Mouse (Mus musculus) midbrain, embryonic 10.5 days (tissue): ENCODE measurements around the gene 6030408B16Rik. TPM values are rescaled to one million over a fixed set of nuclear protein-coding genes. Genes with fewer than 3 reads are reported as not detected.

Experiments
- DNase-seq: peaks from one replicate; pipeline ENCODE4 v3.0.0-alpha.2; 2017; ENCODE audit warnings: low spot score
- H3K27ac ChIP-seq: fragments of 300-500 bp; sonication (generic); replicated peaks from 2 replicates; pipeline ENCODE4 v1.5.1; 2016; ENCODE audit warnings: mild to moderate bottlenecking
- H3K27me3 ChIP-seq: fragments of 300-500 bp; sonication (generic); 2 replicates; pipeline ENCODE4 v1.6.1; 2016; ENCODE audit warnings: low read depth, mild to moderate bottlenecking; ENCODE audit not compliant: poor library complexity, severe bottlenecking
- H3K36me3 ChIP-seq: fragments of 300-500 bp; sonication (generic); 2 replicates; pipeline ENCODE4 v1.6.1; 2016; ENCODE audit warnings: mild to moderate bottlenecking, moderate library complexity
- H3K4me1 ChIP-seq: fragments of 300-500 bp; sonication (generic); 2 replicates; pipeline ENCODE4 v1.6.1; 2016
- H3K4me3 ChIP-seq: fragments of 300-500 bp; sonication (generic); 2 replicates; pipeline ENCODE4 v1.5.1; 2016; ENCODE audit warnings: mild to moderate bottlenecking, moderate library complexity
- H3K9me3 ChIP-seq: fragments of 300-500 bp; sonication (generic); replicated peaks from 2 replicates; pipeline ENCODE4 v1.6.1; 2016; ENCODE audit warnings: mild to moderate bottlenecking
- WGBS: fragments of 180-500 bp; shearing (Covaris S2); methylation state at CpG from one replicate; pipeline ENCODE4 v1.1.7; 2016; 5-methylcytosine and 5-hydroxymethylcytosine counted together
- polyA plus RNA-seq: library from polyadenylated mRNA; unstranded; fragments of >200 nt; fragmentation: Nextera tagmentation; extraction: Ambion mirVana; gene quantifications from 2 replicates; pipeline ENCODE4 v1.2.1, GENCODE M21; 2016

The 6030408B16Rik gene
- polyA plus RNA-seq, 1 experiment from 2014 or later, result 0.06 TPM

DNA sequence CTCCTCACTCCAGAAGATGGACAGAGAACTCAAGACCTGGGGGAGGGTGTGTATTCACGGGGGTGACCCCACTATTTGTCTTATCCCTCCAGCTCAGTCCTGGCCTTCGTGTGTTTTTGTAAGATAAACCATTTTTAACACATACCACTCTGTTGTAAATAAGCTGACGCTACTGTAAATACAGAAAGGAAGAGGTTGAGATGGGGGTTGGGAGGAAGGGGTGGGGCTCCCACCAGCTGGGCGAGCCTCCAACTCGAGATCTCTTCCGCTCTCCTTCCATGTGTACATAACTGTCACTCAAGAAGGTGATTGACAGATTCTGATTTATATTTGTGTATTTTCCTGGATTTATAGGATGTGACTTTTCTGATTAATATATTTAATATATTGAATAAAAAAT, 18.6 kb upstream of the 6030408B16Rik start:
- no peak overlapping the region for H3K4me3 ChIP-seq
- H3K27ac ChIP-seq, result no peak overlapping the region
- H3K4me1 ChIP-seq, result peaks cover 28% of the 10 kb centered on the region
- no peaks in the 10 kb centered on the region for H3K27me3 ChIP-seq
- WGBS, result 84% methylated on average over 6 of the region's 6 CpGs
- no peaks in the 10 kb centered on the region for H3K9me3 ChIP-seq
- peaks cover 42% of the 10 kb centered on the region for H3K36me3 ChIP-seq
- DNase-seq, result no peak

DNA sequence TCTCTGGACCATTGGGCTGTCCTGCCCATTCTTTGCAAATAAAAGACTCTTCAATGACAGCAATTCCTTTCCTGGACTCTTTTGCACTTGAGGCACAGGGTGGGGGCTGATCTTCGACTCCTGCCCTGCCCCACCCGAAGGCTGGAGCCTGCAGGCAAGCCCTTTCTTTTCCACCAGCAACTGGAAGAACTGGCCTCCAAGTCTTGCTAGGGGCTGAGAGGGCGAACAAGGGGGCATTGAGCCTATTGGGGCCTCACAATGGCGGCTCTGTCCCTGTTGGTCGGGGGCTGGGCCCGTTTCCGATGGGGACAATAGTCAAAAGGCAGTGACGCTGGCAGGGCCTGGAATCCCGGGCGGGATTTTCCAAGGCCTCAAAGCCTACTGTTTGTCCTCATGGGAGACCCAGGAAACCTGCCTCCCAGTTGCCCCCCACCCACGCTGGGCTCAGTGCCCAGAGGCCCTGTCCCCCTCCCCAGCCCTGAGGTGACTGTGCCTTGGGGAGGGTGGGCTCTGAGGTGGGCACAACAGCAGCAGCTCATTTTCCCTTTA, 15.6 kb upstream of the 6030408B16Rik start:
- no peaks in the 10 kb centered on the region for H3K9me3 ChIP-seq
- H3K36me3 ChIP-seq, result peaks cover 18% of the 10 kb centered on the region
- DNase-seq, result peak; percentile 37
- no peaks in the 10 kb centered on the region for H3K27me3 ChIP-seq
- H3K4me3 ChIP-seq, result no peak overlapping the region
- WGBS, result 41% methylated on average over 11 of the region's 11 CpGs
- peak overlapping the region; percentile 83 for H3K27ac ChIP-seq
- peaks cover 28% of the 10 kb centered on the region for H3K4me1 ChIP-seq

DNA sequence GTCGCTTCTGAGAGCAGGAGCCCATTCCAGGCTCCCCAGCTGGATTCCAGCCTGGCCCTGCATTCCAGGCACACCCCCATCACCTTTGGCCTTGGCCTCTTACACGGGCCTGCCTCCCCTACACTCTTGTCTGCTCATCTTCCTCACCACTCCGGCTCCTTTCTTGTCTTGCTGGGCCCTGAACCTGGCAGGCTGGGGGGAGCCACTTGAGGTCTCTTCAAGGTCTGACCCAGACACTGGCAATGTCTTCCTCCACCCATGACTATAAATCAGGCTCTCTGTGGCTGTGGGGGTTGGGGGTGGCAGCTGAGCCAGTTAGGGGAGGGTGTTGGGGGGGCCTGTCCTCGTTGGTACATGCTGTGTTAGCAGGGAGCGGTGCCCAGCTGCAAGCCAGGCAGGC, 14.4 kb upstream of the 6030408B16Rik start:
- H3K9me3 ChIP-seq, result no peaks in the 10 kb centered on the region
- no peak for DNase-seq
- H3K27me3 ChIP-seq, result no peaks in the 10 kb centered on the region
- H3K36me3 ChIP-seq, result peaks cover 6% of the 10 kb centered on the region
- WGBS, result 71% methylated on average over 5 of the region's 5 CpGs
- peak overlapping the region; percentile 83 for H3K27ac ChIP-seq
- H3K4me3 ChIP-seq, result no peak overlapping the region
- H3K4me1 ChIP-seq, result peaks cover 35% of the 10 kb centered on the region

DNA sequence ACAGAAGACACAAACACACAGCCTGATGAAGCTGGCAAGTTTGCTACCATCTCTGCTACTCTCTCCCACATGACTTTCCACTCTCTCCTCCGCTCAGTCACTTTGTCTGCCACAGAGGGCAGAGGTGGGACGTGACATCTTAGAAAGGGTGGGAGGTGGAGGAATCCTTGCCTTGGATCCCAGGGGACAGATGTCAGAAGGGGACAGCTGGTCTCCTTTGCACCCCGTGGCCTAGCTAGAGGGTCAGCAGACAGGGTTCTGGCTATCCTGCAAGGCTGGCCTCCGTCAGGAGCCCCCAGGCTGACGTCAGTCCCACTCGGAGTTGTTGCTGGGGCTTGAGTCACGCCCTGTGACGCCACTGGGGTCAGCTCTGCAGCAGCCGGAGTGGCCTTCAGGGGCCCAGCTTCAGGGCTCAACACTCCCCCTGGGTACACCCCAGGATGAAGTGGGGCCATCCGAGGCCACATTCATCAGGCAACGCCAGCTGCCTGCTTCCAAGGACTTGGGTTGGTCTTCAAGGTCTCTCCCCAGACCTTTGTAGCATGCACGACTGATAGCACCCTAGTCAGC, 13.5 kb upstream of the 6030408B16Rik start:
- H3K27me3 ChIP-seq, result no peaks in the 10 kb centered on the region
- H3K4me3 ChIP-seq, result no peak overlapping the region
- peaks cover 37% of the 10 kb centered on the region for H3K4me1 ChIP-seq
- H3K27ac ChIP-seq, result peak overlapping the region; percentile 42
- H3K36me3 ChIP-seq, result no peaks in the 10 kb centered on the region
- DNase-seq, result no peak
- 77% methylated on average over 12 of the region's 12 CpGs for WGBS
- H3K9me3 ChIP-seq, result no peaks in the 10 kb centered on the region

DNA sequence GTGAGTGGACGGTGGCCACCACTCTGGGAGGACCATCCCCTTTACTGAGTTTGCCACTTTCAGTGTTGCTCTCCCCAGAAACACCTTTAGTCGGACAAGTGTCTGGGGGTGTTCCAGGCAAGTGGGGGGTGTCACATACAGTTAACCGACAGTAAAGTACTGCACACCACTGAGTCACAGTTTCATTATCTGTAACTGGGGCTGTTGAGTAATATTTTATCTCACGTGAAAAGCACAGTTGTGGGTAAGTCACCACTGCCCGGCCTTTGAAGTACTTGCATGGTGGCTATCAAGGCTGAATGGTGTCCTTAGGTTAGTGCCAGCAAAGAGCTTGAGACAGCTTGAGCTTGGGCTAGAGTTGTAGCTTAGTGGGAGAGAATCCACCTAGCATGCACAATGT, 10.5 kb upstream of the 6030408B16Rik start:
- Histone ChIP-seq H3K36me3 (peaks cover 16% of the 10 kb centered on the region), H3K27ac (no peak overlapping the region), H3K9me3 (no peaks in the 10 kb centered on the region), H3K4me3 (no peak overlapping the region), H3K4me1 (peaks cover 38% of the 10 kb centered on the region), H3K27me3 (no peaks in the 10 kb centered on the region)
- WGBS, result 85% methylated on average over 5 of the region's 5 CpGs
- no peak for DNase-seq

DNA sequence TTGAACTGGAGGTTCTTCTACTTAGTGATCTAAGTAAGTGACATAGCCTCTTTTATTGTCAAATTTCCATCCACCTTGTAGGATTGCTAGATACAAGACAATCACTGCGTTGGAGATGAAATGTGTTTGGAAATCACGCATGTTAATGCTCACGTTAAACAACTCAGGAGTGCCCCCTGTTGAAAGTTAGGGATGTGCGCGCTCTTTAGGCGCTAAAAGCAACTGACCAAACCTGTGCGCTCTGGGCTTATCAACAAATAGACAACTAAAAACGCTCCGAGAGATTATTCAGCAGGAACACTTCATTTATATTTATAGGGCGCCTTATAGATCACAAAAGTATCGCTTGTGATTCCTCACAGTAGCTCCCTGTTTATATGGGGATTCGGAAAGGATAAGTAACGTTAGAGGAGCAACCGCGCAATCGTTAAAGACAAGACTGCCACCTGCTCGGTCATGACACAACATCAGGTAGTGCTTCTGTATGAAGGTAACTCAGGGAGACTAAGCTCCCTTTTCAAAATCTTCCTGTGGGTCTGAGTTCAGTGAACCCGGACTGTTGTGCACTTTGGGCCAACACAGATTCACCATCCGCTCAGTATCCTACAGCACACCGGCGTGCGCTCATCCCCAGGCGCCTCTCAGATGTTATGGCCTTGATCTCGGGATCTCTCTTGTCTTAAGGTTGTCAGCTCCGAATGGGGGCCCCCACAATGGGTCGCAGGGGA, 9.7 kb upstream of the 6030408B16Rik start:
- peaks cover 29% of the 10 kb centered on the region for H3K4me1 ChIP-seq
- no peaks in the 10 kb centered on the region for H3K9me3 ChIP-seq
- 2% methylated on average over 26 of the region's 26 CpGs for WGBS
- peaks cover 25% of the 10 kb centered on the region for H3K36me3 ChIP-seq
- peak overlapping the region; percentile 84 for H3K4me3 ChIP-seq
- peak; percentile 50 for DNase-seq
- H3K27ac ChIP-seq, result peak overlapping the region; percentile 99
- no peaks in the 10 kb centered on the region for H3K27me3 ChIP-seq

DNA sequence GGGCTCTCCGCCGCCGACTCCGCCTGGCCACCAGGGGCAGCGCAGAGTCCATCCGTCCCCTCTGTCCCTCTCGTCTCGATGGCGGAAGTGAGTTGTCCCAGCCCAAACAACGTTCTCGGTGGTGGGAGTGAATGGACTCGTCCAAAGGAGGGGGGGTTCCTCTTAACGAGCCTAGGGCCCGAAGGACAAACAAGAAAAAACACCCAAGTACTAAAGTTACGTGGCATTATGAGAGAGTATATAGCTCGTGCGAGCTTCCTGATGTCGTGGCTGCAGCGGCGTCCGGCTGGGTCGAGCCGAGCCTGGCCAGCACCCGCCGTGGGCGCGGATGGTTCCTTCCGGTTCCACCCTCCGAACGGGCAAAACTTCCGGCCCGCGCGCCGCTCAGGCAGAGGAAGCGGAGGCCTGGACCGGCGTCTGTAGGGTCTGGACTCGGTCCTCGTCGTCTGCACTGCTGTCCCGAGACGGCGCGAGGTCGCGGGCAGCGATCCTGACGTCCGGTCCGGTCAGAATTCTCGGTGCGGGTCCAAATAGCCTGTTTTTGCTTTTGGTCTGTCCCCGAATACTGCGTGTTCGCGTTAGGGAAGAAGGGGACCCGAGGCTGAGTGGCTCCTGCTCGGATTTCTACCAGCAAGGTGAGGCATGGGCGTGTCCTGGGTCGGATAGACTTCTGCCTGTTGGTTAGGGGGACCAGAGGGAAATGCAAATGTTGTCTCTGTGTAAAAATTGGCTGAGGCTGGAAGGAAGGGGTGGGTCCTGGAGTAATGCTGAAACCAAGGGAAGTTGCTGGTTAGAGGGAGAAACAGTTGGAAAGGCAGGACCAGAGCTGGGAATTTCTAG, 8.9 kb upstream of the 6030408B16Rik start, which contains the start of gene Atg101:
Gene Atg101, plus strand, starts transcription at position 362 of the 840 bp plus-strand sequence.
- Histone ChIP-seq H3K36me3 (peaks cover 33% of the 10 kb centered on the region), H3K4me1 (peaks cover 24% of the 10 kb centered on the region), H3K27ac (peak within 1 kb of the TSS; percentile 99), H3K9me3 (no peaks in the 10 kb centered on the region), H3K4me3 (peak within 1 kb of the TSS; percentile 84), H3K27me3 (no peaks in the 10 kb centered on the region)
- under 1% methylated on average over 61 of the region's 61 CpGs for WGBS
- DNase-seq, result peak; percentile 92

DNA sequence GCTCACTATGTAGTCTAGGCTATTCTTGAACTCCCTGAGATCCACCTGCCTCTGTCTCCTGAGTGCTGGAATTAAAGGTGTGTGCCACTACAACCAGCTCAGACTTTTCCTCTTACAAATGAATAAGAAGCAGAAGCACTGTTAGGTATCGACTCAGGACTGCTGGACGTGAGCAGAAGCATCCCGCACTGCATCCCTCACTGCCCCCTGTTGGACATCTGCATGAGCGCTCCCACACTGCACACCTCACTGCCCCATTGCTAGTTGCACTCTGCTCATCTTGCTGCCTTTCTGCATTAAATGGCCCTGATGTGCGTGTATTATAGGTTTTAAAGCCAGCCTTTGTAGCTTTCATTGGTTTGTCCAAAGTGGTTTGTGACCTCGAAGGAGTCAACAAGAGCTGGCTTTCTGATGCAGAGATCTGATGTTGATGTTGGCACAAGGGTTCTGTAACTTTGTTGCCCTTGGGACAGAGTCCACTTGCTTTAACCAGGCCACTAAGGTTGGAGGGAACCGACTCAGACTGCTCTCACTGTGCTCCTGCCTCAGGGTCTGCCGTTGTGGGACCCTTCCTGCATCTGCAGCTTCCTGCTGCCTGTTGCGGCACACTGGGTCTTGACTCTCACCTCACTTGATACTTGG, 6.8 kb upstream of the 6030408B16Rik start:
- H3K36me3 ChIP-seq, result peaks cover 54% of the 10 kb centered on the region
- H3K27me3 ChIP-seq, result no peaks in the 10 kb centered on the region
- peak; percentile 19 for DNase-seq
- WGBS, result 71% methylated on average over 9 of the region's 9 CpGs
- H3K9me3 ChIP-seq, result no peaks in the 10 kb centered on the region
- peaks cover 24% of the 10 kb centered on the region for H3K4me1 ChIP-seq
- no peak overlapping the region for H3K27ac ChIP-seq
- no peak overlapping the region for H3K4me3 ChIP-seq

DNA sequence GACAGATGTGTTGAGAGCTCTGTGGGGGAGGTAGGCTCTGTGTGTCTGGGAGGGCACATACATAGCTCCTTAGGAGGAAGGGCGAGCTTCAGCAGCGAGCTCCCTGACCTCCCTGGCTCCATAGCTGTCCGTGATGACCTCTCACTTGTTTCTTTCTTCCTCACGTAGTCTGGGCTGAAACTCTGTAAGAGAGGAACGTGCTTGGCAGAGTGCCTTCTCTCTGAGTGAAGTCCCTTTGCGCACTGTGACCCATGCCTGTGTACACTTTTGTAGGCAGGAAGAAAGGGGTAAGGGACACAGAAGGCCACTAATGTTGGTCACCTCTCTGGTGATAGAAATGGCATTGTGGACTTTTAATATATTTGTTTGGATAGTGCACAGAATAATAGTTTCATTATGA, 5.7 kb upstream of the 6030408B16Rik start:
- WGBS, result 88% methylated on average over 6 of the region's 6 CpGs
- peaks cover 24% of the 10 kb centered on the region for H3K4me1 ChIP-seq
- H3K4me3 ChIP-seq, result no peak overlapping the region
- peaks cover 65% of the 10 kb centered on the region for H3K36me3 ChIP-seq
- DNase-seq, result no peak
- H3K9me3 ChIP-seq, result no peaks in the 10 kb centered on the region
- H3K27ac ChIP-seq, result no peak overlapping the region
- no peaks in the 10 kb centered on the region for H3K27me3 ChIP-seq

DNA sequence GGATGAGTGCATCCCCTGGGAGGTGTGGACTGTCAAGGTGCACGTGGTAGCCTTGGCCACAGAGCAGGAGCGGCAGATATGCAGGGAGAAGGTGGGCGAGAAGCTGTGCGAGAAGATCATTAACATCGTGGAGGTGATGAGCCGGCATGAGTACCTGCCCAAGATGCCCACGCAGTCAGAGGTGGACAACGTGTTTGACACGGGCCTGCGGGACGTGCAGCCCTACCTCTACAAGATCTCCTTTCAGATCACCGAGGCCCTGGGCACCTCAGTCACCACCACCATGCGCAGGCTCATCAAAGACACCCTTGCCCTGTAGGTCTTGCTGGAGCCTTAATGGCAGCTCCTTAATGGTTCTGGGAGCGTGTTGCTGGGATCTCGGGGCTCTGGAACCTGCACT, 2.7 kb upstream of the 6030408B16Rik start:
- no peaks in the 10 kb centered on the region for H3K9me3 ChIP-seq
- H3K4me3 ChIP-seq, result no peak overlapping the region
- peaks cover 67% of the 10 kb centered on the region for H3K36me3 ChIP-seq
- H3K27ac ChIP-seq, result no peak overlapping the region
- DNase-seq, result no peak
- 96% methylated on average over 15 of the region's 15 CpGs for WGBS
- peaks cover 7% of the 10 kb centered on the region for H3K4me1 ChIP-seq
- H3K27me3 ChIP-seq, result no peaks in the 10 kb centered on the region

DNA sequence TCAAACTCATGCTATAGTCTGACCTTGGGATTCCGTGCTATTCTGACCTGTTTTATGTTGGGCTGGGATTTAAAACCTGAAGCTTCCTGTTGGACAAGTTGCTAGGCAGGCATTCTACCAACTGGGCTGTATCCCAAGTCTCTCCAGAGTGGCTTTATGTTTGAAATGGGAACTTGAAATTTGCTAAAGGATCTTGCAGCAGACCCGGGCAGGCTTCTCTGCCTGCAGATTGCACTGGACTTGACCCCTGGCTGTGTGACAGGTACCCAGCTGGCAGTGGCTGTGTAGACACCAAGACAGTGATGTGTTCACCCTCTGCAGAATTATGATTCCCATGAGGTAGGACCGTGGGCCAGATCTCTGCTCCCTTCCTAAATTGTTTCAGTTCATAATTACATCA, 1.0 kb upstream of the 6030408B16Rik start:
- DNase-seq, result no peak
- 93% methylated on average over 3 of the region's 3 CpGs for WGBS
- Histone ChIP-seq H3K9me3 (no peaks in the 10 kb centered on the region), H3K4me1 (no peaks in the 10 kb centered on the region; the same call in 1 of the 2 replicates), H3K27me3 (no peaks in the 10 kb centered on the region), H3K27ac (no peak overlapping the region), H3K4me3 (no peak overlapping the region), H3K36me3 (peaks cover 56% of the 10 kb centered on the region)
